Mouse (Mus musculus) C2C12 (cell line): ENCODE data around the gene Duoxa2. TPM values are rescaled to one million over a fixed set of nuclear protein-coding genes. Genes with fewer than 3 reads are reported as not detected.
A peak's percentile ranks its signal among the peaks of the same experiment; 100 is the strongest.

ENCODE experiments used
- H3K27me3 ChIP-seq: one replicate; pipeline ENCODE4 v1.6.1; 2011; ENCODE audit not compliant: control insufficient read depth, insufficient read depth, insufficient read length
- H3K36me3 ChIP-seq: one replicate; pipeline ENCODE4 v1.6.1; 2011; ENCODE audit not compliant: control insufficient read depth, insufficient read depth
- H3K4me3 ChIP-seq: one replicate; pipeline ENCODE4 v1.5.1; 2011; ENCODE audit warnings: mild to moderate bottlenecking, control low read depth; ENCODE audit not compliant: poor library complexity, insufficient read depth, severe bottlenecking
- H3K79me2 ChIP-seq: one replicate; pipeline ENCODE4 v1.6.1; 2011; ENCODE audit not compliant: control insufficient read depth, insufficient read depth
- H3K79me3 ChIP-seq: one replicate; pipeline ENCODE4 v1.6.1; 2011; ENCODE audit warnings: low read depth, control low read depth
- H3ac ChIP-seq: one replicate; pipeline ENCODE3; 2011; ENCODE audit warnings: low read depth; ENCODE audit not compliant: control insufficient read depth, insufficient read length
- CEBPB ChIP-seq: IDR thresholded peaks from one replicate; pipeline ENCODE4 v1.6.1; 2011; ENCODE audit warnings: low read depth, mild to moderate bottlenecking, control low read depth, moderate library complexity
- CTCF ChIP-seq: IDR thresholded peaks from one replicate; pipeline ENCODE4 v1.5.1; 2011; ENCODE audit not compliant: control insufficient read depth, insufficient read depth, insufficient read length
- FOSL1 ChIP-seq: IDR thresholded peaks from one replicate; pipeline ENCODE4 v1.8.0; 2011; ENCODE audit warnings: mild to moderate bottlenecking, low read length; ENCODE audit not compliant: poor library complexity, insufficient read depth, severe bottlenecking
- MAX ChIP-seq: IDR thresholded peaks from one replicate; pipeline ENCODE4 v1.6.1; 2011; ENCODE audit warnings: mild to moderate bottlenecking, control low read depth
- MYOD1 ChIP-seq: IDR thresholded peaks from one replicate; pipeline ENCODE4 v1.6.1; 2011; ENCODE audit warnings: low read depth; ENCODE audit not compliant: control insufficient read depth, insufficient read length
- MYOG ChIP-seq: IDR thresholded peaks from one replicate; pipeline ENCODE4 v1.6.1; 2011; ENCODE audit not compliant: control insufficient read depth, insufficient read length; ENCODE audit errors: extremely low read depth
- USF1 ChIP-seq: IDR thresholded peaks from one replicate; pipeline ENCODE4 v1.6.1; 2011; ENCODE audit warnings: low read depth, mild to moderate bottlenecking, control low read depth, moderate library complexity
- polyA plus RNA-seq: library from polyadenylated mRNA; unstranded; fragments of >200 nt; fragmentation: generic; extraction: Trizol; gene quantifications from one replicate; pipeline ENCODE4 v1.2.1, GENCODE M21; 2012; ENCODE audit warnings: missing spikeins

Gene Duoxa2
- polyA plus RNA-seq, 1 experiment: not detected

GRCm38 (mm10) chr2:122347257-122347656, 48.6 kb downstream of the Duoxa2 start:
- no peak overlapping the region for H3ac ChIP-seq
- no peaks in the 10 kb centered on the region for H3K79me3 ChIP-seq
- no peak for TF ChIP-seq USF1
- TF ChIP-seq MYOG: no peak
- TF ChIP-seq FOSL1: no peak
- no peak for TF ChIP-seq MAX
- TF ChIP-seq MYOD1: no peak
- no peak for TF ChIP-seq CTCF
- TF ChIP-seq CEBPB: no peak
- H3K27me3 ChIP-seq: no peaks in the 10 kb centered on the region
- H3K4me3 ChIP-seq: no peak overlapping the region
- no peaks in the 10 kb centered on the region for H3K79me2 ChIP-seq
- H3K36me3 ChIP-seq: peaks cover 5% of the 10 kb centered on the region

DNA sequence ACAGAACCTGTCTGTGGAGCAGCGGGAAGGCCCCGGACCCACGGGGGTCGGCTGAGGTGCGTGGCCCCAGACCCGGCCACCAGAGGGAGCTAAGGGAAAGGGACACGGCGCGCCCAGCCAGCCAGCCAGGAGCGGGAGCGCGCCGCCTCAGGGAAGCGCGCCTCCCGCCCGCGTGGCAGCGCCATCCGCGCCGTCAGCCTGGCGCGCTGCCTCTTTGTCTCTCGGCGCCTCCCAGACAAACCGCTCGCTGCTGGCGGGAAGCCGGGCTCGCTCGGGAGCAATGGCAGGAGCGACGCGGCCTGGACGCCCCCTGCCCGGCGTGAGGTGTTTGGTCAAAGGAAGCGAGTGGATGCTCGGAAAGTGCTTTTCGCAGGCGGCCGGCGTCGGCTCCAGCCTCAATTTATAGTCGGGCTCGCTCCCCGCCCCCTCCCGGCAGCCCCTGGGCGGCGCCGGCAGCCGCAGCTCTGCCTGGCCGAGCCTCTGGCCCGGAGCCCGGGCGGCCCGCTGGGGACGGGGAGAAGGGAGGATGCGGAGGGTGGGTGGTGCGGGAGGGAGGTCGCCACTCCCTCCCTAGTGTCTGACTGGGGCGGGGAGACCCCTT, 49.9 kb downstream of the Duoxa2 start:
- Histone ChIP-seq H3K79me2 (no peaks in the 10 kb centered on the region), H3K4me3 (peak overlapping the region; percentile 21), H3K27me3 (no peaks in the 10 kb centered on the region), H3K36me3 (peaks cover 10% of the 10 kb centered on the region), H3K79me3 (no peaks in the 10 kb centered on the region), H3ac (peak overlapping the region; percentile 71)
- TF ChIP-seq MYOG (no peak), MAX (peak; percentile 81), CTCF (peak; percentile 94)

DNA sequence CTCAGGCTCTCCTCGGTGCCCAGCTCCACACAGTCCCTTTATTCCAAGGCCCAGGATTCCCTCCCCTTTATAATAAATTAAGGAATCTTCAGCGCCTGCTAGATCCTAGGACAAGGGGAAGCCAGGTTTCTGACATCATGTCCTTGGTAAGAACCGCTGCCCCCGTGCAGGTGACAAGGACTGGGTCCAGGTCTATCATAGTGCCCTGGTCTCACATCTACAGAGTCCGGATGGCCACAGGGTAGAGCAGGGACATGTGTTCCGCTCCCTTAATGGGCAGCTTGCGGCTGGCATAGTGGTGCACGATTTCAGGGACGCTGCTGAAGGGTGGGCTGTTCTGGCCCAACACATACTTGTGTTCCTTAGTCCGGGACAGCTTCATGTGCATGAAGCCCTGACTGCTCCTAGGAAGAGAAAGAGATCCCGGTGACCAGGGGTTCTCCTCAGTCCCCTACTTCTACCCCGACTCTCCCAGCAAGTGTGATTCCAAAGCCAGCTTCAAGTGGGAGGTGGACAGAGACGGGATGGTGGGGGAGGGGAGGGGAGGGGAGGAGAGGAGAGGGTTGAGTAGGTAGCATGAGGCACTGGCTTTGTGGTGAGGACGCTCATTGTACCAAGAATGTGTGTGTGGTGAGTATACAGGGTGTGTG, 50.6 kb downstream of the Duoxa2 start:
- TF ChIP-seq CEBPB (no peak), MYOG (no peak), FOSL1 (no peak), MYOD1 (no peak), MAX (no peak), CTCF (no peak), USF1 (no peak)

DNA sequence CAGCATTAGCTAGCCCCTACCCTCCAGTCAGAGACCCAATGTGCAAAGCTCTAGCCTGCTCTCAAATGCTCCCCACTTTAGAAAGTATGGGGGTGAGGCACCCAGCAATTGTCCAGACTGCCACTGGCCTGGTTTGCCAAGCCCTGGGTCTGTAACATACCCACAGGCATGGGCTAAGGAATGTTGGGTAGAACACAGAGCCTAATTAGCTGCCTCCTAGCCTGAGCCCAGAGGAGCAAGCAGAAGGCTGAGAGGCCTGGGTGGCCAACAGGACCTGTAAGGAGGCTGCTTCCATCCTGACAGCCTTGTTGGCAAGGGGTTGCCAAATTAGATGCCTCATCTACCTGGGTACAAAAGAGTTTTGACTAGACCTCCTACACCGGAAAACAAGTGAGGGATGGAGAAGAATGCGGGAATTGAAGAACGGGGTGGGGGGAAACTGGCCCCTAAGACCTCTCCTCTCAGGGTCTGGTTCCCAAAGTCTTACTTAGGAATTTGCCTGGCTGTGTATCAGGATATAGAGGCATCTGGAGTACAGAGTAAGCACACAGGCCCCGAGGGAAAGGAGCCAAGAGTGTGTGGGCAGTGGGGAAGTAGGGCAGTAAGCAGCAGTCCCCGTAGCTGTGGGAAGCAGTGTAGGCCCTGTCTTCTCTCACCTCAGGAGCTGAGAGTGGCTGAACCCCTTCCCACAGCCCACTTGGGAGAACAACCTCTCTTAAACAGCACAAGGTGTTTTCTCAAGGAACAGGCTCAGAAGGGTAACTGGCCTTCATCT, 52.6 kb downstream of the Duoxa2 start:
- TF ChIP-seq MAX: no peak
- no peak for TF ChIP-seq CEBPB
- no peak for TF ChIP-seq FOSL1
- no peak for TF ChIP-seq MYOD1
- no peak for TF ChIP-seq CTCF
- no peak for TF ChIP-seq USF1
- no peak for TF ChIP-seq MYOG
- H3K27me3 ChIP-seq: no peaks in the 10 kb centered on the region
- no peak overlapping the region for H3ac ChIP-seq
- no peaks in the 10 kb centered on the region for H3K79me2 ChIP-seq
- peaks cover 22% of the 10 kb centered on the region for H3K36me3 ChIP-seq
- H3K4me3 ChIP-seq: no peak overlapping the region
- peaks cover 2% of the 10 kb centered on the region for H3K79me3 ChIP-seq

More for the DNA sequence above, 50.6 kb downstream of the Duoxa2 start:
- Histone ChIP-seq H3ac (peak overlapping the region; percentile 55), H3K4me3 (peak overlapping the region; percentile 7), H3K27me3 (no peaks in the 10 kb centered on the region), H3K79me2 (no peaks in the 10 kb centered on the region), H3K36me3 (peaks cover 10% of the 10 kb centered on the region), H3K79me3 (no peaks in the 10 kb centered on the region)

GRCm38 (mm10) chr2:122351931-122352329, 53.2 kb downstream of the Duoxa2 start:
- Histone ChIP-seq H3K79me2 (no peaks in the 10 kb centered on the region), H3K27me3 (no peaks in the 10 kb centered on the region), H3K36me3 (peaks cover 22% of the 10 kb centered on the region), H3ac (no peak overlapping the region), H3K79me3 (peaks cover 2% of the 10 kb centered on the region), H3K4me3 (no peak overlapping the region)
- TF ChIP-seq FOSL1: no peak
- no peak for TF ChIP-seq MAX
- no peak for TF ChIP-seq MYOD1
- TF ChIP-seq CEBPB: no peak
- TF ChIP-seq MYOG: no peak
- no peak for TF ChIP-seq USF1
- no peak for TF ChIP-seq CTCF

Other genes starting within 250 kb of the Duoxa2 start
- gene Spg11, start 180.5 kb upstream of the Duoxa2 start, polyA plus RNA-seq: 4.2 TPM
- 215 TPM for gene B2m, start 151.2 kb upstream of the Duoxa2 start, polyA plus RNA-seq
- gene Trim69, start 138.2 kb upstream of the Duoxa2 start, polyA plus RNA-seq: 0.06 TPM
- not detected for gene Patl2, start 112.7 kb upstream of the Duoxa2 start, polyA plus RNA-seq
- gene Terb2, start 112.6 kb upstream of the Duoxa2 start, polyA plus RNA-seq: not detected
- 23.0 TPM for gene Sord, start 64.2 kb upstream of the Duoxa2 start, polyA plus RNA-seq
- gene Duox2, start 451 bp upstream of the Duoxa2 start, polyA plus RNA-seq: 0.20 TPM
- gene Duoxa1, start 14.8 kb downstream of the Duoxa2 start, polyA plus RNA-seq: 7.9 TPM
- gene Duox1, start 16.8 kb downstream of the Duoxa2 start, polyA plus RNA-seq: 0.14 TPM
- 38.7 TPM for gene Shf, start 70.3 kb downstream of the Duoxa2 start, polyA plus RNA-seq
- gene Slc28a2, start 127.6 kb downstream of the Duoxa2 start, polyA plus RNA-seq: 0.01 TPM
- gene Gm14085, start 186.0 kb downstream of the Duoxa2 start, polyA plus RNA-seq: not detected